Mouse (Mus musculus) left cerebral cortex, postnatal 10 days (tissue): ENCODE measurements around the gene Mettl18. TPM values are rescaled to one million over a fixed set of nuclear protein-coding genes. Genes with fewer than 3 reads are reported as not detected.
"Not testable (repeated sequence)": the region's sequence is repeated elsewhere in the genome, so short reads cannot be mapped to it uniquely, and the experiment has no call there.

ENCODE experiments used
- DNase-seq, 2 experiments: peaks; one replicate each; pipeline ENCODE4 v3.0.0; 2021 to 2022; ENCODE audit warnings: low spot score in 2 of 2, mixed read lengths in 1 of 2; ENCODE audit errors: extremely low spot score in 1 of 2
- intact Hi-C: fragments of 180-260 bp; cut with DNase I; formaldehyde crosslinking; loops from one replicate; pipeline ENCODE4 v1.15.1; 2025
- total RNA-seq, 2 experiments: library from RNA; stranded (reverse); gene quantifications; 2 replicates each; pipeline ENCODE4 v1.2.3; 2021

Gene Mettl18
- total RNA-seq = 1 to 10 TPM; 4.6 TPM

- DNase-seq = peak; percentile 83 to 93
- intact Hi-C loops = no loop called here
Measured at GRCm38 (mm10) chr1:163994721-163995608, at the start of gene Mettl18, which contains the start of gene BC055324. Gene Mettl18, plus strand, starts transcription at chr1:163994889. Gene BC055324, minus strand, starts transcription at chr1:163994796.

DNA sequence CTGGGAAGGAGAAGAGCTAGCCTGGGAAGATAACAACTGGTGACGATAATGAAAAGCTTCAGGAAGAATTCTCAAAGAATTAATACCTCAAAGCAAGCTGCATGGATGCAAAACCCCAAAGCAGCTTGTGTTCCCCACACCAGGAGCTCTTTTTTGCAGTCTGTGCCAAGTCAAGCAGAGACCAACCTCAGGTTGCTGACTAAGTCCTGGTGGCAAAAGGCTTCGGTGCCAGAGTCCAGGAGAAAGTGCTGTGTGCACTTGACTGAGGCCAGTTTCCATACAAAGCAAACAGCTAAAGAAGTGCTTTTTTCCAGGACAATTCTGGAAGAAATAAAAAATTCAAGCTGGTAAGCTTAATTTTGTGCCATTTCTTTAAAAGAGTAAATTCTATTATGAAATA, 41.3 kb upstream of the Mettl18 start:
- intact Hi-C loops = no loop called here
- DNase-seq = no peak

GRCm38 (mm10) chr1:163958036-163958435, 36.7 kb upstream of the Mettl18 start:
- peak in 1 of 2 experiments; percentile 18 for DNase-seq
- intact Hi-C loops = no loop called here

- intact Hi-C loops = no loop called here
- no peak for DNase-seq
Measured at GRCm38 (mm10) chr1:163964008-163964689, 30.5 kb upstream of the Mettl18 start.

- intact Hi-C loops = no loop called here
Measured at GRCm38 (mm10) chr1:163974471-163974870, 20.2 kb upstream of the Mettl18 start.

GRCm38 (mm10) chr1:163975088-163975487, 19.6 kb upstream of the Mettl18 start:
- no peak for DNase-seq
- intact Hi-C loops = no loop called here

More at GRCm38 (mm10) chr1:163974471-163974870, 20.2 kb upstream of the Mettl18 start:
- no peak for DNase-seq

GRCm38 (mm10) chr1:163976515-163976914, 18.2 kb upstream of the Mettl18 start:
- intact Hi-C loops = no loop called here
- no peak for DNase-seq

- intact Hi-C loops = no loop called here
- DNase-seq = no peak
Measured at GRCm38 (mm10) chr1:163992371-163992770, 2.3 kb upstream of the Mettl18 start.

- no peak for DNase-seq
- intact Hi-C loops = no loop called here
Measured at GRCm38 (mm10) chr1:163994173-163994720, 442 bp upstream of the Mettl18 start.

- no peak for DNase-seq
- intact Hi-C loops = no loop called here
Measured at GRCm38 (mm10) chr1:163995609-163995913, 872 bp downstream of the Mettl18 start.

DNA sequence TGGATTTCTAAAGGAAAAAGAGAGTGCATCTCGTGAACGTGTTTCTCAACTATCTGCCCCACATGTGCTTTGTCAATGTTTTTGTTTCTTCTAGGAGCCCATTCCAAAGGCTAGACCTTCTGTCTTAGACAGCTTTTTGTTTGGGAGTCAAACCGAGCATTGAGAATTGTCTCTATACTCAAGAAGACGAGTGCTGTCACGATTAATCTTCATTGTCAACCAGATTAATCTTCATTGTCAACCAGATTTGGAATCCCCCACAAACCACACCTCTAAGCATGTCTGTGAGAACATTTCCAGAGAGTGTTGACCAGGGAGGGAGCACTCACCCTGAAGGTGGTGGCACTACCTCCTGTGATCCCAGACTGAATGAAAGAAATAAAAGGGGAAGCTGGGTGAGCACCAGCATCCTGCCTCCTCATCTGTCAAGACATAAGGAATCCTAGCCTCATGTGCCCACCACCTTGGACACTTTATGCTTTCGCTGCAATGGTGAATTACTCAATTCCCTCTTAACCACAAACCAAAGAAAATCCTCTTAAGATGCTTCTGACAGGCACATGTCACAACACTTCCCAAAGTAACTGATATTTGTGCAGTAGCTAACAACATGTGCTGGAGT, 7.3 kb downstream of the Mettl18 start:
- intact Hi-C loops = no loop called here
- no peak for DNase-seq

- intact Hi-C loops = no loop called here
- no peak for DNase-seq
Measured at GRCm38 (mm10) chr1:164004311-164004710, 9.6 kb downstream of the Mettl18 start.

- intact Hi-C loops = loop anchor here (5.0 kb wide), 1 partner anchor 128 kb away; no protein-coding TSS in a partner anchor
- peak in 1 of 2 experiments; percentile 28 for DNase-seq
Measured at GRCm38 (mm10) chr1:164009235-164009634, 14.5 kb downstream of the Mettl18 start.

DNA sequence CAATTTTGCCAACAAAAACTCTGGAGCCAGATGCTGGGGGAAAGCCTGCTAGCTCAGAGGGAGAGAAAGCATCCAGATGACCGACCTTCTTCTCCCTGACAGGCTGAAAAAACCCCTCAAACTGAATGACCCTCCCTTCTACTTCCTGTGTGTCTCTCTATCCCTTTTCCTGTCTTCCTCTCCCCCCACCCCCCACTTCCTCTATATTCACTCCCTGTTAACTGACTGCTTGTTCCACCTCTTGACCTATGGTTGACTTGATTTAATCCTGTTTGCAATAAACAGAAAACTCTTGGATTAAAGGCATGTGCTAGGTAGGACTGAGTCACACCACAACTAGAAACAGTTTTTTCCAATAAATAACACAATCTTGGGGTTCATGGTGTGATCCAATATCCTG, 19.9 kb downstream of the Mettl18 start:
- intact Hi-C loops = no loop called here
- DNase-seq = no peak

DNA sequence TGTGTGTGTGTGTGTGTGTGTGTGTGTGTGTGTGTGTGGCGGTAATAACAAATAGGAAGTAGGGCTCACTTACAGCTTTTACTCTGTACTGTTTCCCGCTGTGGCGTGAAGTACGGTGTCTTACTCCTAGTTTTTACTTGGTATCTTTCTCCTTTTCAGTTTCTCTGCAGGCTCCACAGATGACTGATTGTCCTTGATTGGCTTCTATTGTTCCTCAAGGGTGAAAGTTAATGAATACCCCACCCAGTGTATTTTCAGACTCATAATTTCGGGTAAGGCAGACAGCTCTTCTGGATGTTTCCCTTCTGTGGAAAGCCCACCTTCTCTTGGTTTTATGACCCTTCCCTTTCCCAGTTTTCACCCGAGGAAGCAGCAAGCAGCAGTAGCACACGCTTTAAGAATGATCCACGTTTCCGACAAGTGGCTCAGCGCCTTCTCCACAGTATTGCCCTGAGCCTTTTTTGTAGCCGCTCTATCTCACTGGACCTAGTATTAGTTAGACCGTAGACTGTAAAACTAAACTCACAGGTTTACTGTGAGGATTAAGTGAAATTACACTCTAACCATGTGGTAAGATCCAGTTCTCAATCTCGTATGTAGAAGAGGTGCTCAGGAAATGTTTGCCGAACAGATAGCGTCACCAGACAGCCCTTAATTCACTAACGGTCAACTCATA, 23.7 kb downstream of the Mettl18 start:
- intact Hi-C loops = no loop called here
- DNase-seq = no peak

DNA sequence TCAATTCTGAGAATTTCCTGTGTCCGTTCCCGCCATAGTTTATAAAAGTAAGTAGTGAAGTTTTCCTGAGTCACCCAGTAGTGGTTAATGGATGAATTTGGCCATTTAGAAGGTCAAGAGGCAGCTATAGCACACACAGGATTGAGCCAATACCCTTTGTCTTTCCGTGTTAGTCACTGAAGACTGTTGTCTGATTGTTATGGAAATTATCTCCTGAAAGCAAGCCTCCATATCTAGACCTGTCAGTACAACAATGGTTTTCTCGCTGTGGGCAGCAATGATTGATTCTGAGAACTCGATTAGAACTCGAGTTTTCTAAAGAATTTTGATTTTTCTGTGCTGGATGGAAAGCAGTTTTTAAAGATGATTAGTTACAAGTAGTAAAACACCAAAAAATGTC, 25.1 kb downstream of the Mettl18 start:
- DNase-seq = no peak
- intact Hi-C loops = no loop called here

DNA sequence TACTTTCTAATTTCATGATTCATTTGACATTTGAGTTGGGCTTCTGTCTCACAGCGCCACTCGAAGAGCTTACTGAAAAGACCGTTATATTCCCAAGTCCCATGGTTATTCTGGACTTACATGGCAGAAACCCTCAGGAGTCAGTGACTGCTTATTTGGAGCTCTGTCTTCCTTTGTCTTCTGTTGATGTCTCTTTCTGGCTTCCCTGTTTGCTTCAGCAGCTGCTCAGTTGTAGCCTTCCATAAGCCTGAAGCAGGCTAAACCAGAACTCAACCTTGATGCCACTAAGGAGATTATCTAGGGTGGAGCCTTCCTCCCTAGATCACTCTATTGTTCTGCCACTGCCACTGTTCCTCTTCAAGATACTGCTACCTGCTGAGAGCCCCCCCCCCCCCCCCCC, 26.1 kb downstream of the Mettl18 start:
- DNase-seq, intact Hi-C loops: not testable (repeated sequence)

DNA sequence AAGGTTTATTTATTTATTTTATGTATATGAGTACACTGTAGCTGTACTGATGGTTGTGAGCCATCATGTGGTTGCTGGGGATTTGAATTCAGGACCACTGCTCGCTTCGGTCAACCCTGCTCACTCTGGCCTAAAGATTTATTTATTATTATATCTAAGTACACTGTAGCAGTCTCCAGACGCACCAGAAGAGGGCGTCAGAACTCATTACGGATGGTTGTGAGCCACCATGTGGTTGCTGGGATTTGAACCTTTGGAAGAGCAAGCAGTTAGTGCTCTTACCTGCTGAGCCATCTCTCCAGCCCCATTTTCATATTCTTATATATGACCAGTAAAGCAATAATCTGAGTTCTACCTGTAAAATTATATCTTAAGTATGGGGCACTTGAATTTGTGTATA, 27.4 kb downstream of the Mettl18 start:
- intact Hi-C loops, DNase-seq: not testable (repeated sequence)

DNA sequence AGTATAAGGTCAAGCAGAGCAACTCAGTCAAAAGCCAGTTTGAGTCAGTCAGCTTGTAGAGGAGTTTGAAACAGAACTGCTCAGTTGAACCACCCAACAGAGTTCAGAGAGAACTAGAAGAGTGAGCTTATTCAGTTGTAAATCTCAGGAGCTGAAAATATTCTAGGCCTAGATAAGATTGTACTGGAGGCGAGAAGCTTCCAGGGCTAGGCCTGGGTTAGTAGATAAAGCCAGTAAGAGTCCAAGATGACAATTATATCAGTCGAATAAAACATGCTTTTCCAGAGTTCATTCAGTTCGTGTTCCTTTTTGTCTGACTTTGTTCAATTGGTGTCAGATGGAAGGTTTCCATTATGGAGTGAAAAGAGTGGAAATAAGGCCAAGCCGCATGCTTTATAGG, 31.0 kb downstream of the Mettl18 start:
- intact Hi-C loops = no loop called here
- no peak for DNase-seq
